In the genomic region with DNA sequence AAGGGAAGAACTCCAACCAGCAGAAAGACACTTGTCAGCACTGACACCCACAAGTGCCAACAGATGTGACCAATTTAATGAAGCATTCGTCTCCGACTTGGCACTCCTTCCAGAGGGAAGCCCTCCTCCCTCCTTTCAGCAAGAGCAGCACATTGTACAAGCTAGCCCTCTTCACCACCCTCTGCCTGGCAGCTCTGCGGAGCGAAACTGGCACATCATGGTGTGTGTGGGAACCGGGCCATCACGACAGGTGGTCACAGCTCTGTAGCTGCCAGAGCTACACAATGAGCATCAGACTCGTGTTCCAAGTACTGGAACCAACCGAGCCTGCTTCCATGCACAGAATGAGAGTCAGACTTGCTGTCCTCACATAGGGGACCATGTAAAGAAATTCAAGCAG, we compare ENCODE assay signal across 8 mouse cellular contexts. TPM values are rescaled to one million over a fixed set of nuclear protein-coding genes. Genes with fewer than 3 reads are reported as not detected.
A peak's percentile ranks its signal among the peaks of the same experiment; 100 is the strongest.
DNase-seq lines count a peak whose midpoint lies in the region; ATAC-seq lines count a peak whose summit lies in the region.

No protein-coding gene starts in this region.

- intact Hi-C loops in heart, postnatal 10 days (cut with DNase I) = no loop called here

- H3K4me2 ChIP-seq in forebrain, embryonic 16.5 days (ENCODE audit: low read length) = no peak overlapping the region

- no peaks in the 10 kb centered on the region for H3K27me3 ChIP-seq in forebrain, embryonic 16.5 days (replicated peaks; ENCODE audit: control insufficient read depth, insufficient read depth, low read length)

- no peak overlapping the region for H3K4me3 ChIP-seq in forebrain, embryonic 16.5 days (replicated peaks; ENCODE audit: low read length)

- H3K27ac ChIP-seq in forebrain, embryonic 16.5 days (ENCODE audit: low read length) = no peak overlapping the region

- H3K9ac ChIP-seq in forebrain, embryonic 16.5 days (replicated peaks; ENCODE audit: low read depth, low read length) = no peak overlapping the region

- ATAC-seq in forebrain, embryonic 16.5 days = peak; percentile 99
- no peak for ATAC-seq in megakaryocyte, adult 5-6 weeks (ENCODE audit: poor library complexity, severe bottlenecking)
- no peak for ATAC-seq in inflammation-experienced regulatory T-cells, adult 6 months

- peak; percentile 44 to 58 for DNase-seq in heart, postnatal 10 days
- no peak for DNase-seq in heart, adult 8-10 months (ENCODE audit: low spot score)
- peak; percentile 94 for DNase-seq in layer of hippocampus, adult 9-11 months
- DNase-seq in retina, postnatal 7 days (ENCODE audit: low read depth, low spot score) = peak; percentile 19
- DNase-seq in embryo, embryonic 9.5 days (ENCODE audit: extremely low spot score) = no peak

- no peaks in the 10 kb centered on the region for H3K9me3 ChIP-seq in forebrain, embryonic 16.5 days (ENCODE audit: control insufficient read depth, low read length)

- H3K4me1 ChIP-seq in forebrain, embryonic 16.5 days (replicated peaks; ENCODE audit: control insufficient read depth, insufficient read depth, low read length) = peaks cover 8% of the 10 kb centered on the region

- 22% methylated on average over 8 of the region's 8 CpGs for WGBS in forebrain, embryonic 16.5 days

- H3K36me3 ChIP-seq in forebrain, embryonic 16.5 days (ENCODE audit: control insufficient read depth, insufficient read depth) = peaks cover 3% of the 10 kb centered on the region; the same call in 1 of the 2 replicates

RNA-seq across cellular contexts. Expression of gene Tmtc4, which starts 25.9 kb away (rescaled TPM):
- 10 to 100 TPM; 14.3 to 22.4 TPM for total RNA-seq in heart, postnatal 10 days (2021)
- total RNA-seq in heart, adult 8-10 months (2022) = 10 to 100 TPM in 2 of 4 experiments, 1 to 10 TPM in 2; 7.6 to 12.6 (median 9.5) TPM
- polyA plus RNA-seq in forebrain, embryonic 16.5 days (2015; fragmentation: Nextera tagmentation; extraction: Ambion mirVana) = 40.3 and 42.1 TPM in 2 replicates
- total RNA-seq in megakaryocyte, adult 5-6 weeks (2015) = 2.2 and 4.2 TPM in 2 replicates
- total RNA-seq in megakaryocyte, adult 5-6 weeks (2017) = 3.9 and 15.0 TPM in 2 replicates
- polyA plus RNA-seq in inflammation-experienced regulatory T-cells, adult 6 months (2017; shearing (Covaris generic)) = 10 to 100 TPM in 2 of 3 experiments, 1 to 10 TPM in 1; 9.1 to 24.4 (median 21.4) TPM

RNA-seq across cellular contexts. Expression of gene Ggact, which starts 44.4 kb away (rescaled TPM):
- 10 to 100 TPM; 20.0 to 23.4 TPM for total RNA-seq in heart, postnatal 10 days (2021)
- total RNA-seq in heart, adult 8-10 months (2022) = 10 to 100 TPM; 27.2 to 33.2 (median 28.1) TPM
- 6.2 and 6.5 TPM in 2 replicates for polyA plus RNA-seq in forebrain, embryonic 16.5 days (2015; fragmentation: Nextera tagmentation; extraction: Ambion mirVana)
- 0.65 and 1.2 TPM in 2 replicates for total RNA-seq in megakaryocyte, adult 5-6 weeks (2015)
- 0.20 and 0.51 TPM in 2 replicates for total RNA-seq in megakaryocyte, adult 5-6 weeks (2017)
- 10 to 100 TPM; 16.8 to 36.1 (median 27.9) TPM for polyA plus RNA-seq in inflammation-experienced regulatory T-cells, adult 6 months (2017; shearing (Covaris generic))

Comparison
In these comparisons a context has a peak if more than half of its experiments do, and no peak if none do; other contexts are left out.
1. DNase-seq: peak in heart, postnatal 10 days (2 of 2), layer of hippocampus, adult 9-11 months (single experiment) and retina, postnatal 7 days (single experiment); none in heart, adult 8-10 months (single experiment) and embryo, embryonic 9.5 days (single experiment).
2. RNA of gene Ggact, which starts 44.4 kb away (total RNA-seq): 27.2 to 33.2 TPM in heart, adult 8-10 months and 20.0 to 23.4 TPM in heart, postnatal 10 days; 0.20 to 1.2 TPM in megakaryocyte, adult 5-6 weeks; every median in the first group is over 4 times any median in the second.